Mouse (Mus musculus): ENCODE measurements around the gene Trim21. TPM values are rescaled to one million over a fixed set of nuclear protein-coding genes. Genes with fewer than 3 reads are reported as not detected.

Gene Trim21
- 3.5 and 4.1 TPM in 2 replicates for polyA plus RNA-seq (2012; rRNA removed)

DNA sequence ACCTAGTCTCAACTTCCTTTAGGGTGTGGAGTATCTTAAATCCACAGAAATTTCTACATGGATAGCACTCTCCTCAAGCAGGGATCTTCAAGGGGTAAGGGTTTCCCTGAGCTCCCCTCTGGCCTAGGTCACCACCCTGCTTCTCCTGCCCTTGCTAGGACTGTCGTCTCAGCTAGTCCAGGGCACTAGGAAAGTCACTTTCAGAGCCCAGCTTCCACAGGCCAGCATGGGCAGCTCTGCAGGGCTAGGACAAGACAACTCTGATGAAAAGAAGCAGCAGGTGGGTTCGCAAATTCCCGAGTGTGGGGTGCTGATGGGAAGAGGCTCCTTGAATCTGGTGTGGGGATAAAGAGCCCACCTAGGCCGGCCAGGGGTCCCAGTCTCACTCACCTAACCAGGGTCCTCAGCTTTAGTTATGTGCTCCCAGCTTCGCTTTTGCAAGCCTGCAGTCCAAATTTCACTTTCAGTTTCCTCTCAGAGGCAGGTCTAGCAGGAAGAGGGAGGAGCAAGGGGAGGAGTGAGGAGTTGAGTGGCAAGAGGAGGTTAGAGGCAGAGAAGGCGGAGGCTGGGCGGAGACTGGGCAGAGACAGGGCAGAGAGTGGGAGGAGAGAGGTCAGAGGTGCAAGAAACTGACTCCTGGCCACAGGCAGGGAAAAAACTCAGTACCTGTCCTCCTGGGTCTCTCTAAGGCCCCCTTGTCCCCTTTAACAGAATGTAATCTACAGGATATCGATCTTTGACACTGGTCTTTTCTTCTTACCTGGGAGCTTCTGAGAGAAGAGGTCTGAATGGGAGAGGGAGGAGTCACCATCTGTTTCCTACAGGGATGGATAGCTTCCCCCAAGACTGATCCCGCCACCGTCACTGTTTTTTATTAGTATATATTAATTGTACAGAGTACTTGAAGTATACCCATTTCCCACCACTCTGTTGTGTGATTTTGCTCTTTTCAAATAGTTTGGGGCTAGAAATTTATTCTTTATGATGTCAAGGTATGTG is at the start of gene Trim21:
Trim21 (minus strand) TSS at position 488 of the 999 bp plus-strand sequence.

DNA sequence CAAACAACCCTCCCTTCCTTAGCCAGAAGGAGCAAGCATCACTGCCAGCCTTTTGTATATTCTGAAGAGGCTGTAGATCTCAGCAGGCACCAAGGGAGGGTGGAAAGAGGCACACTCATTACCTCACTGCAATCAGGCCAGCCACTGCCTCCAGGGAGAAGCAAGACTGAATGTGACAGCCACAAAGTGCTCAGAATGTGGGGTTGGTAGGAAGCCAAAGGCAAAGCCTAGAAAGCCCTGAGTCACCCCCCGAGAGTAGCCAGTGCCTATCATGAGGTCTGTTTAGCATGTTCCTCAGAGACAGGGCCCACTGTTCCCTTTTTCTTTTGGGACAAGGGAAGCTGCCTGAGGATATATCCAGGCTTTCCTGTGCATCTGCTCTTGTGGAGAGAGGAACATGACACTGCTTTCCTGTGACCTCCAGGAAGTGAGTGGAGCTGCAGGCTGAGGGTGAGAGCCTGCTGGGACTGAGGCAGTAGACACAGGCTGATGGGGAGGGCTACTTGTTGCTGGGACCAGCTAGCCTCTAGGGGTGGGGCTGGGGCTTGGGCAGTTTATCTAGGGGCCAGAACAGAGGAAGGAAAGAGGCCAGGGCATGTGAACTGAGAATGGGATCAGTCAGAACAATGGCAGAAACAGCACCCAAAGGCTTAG is 32.2 kb upstream of the Trim21 start, which contains the start of gene Olfr552:
Olfr552 (plus strand) TSS at position 393 of the 654 bp plus-strand sequence.

DNA sequence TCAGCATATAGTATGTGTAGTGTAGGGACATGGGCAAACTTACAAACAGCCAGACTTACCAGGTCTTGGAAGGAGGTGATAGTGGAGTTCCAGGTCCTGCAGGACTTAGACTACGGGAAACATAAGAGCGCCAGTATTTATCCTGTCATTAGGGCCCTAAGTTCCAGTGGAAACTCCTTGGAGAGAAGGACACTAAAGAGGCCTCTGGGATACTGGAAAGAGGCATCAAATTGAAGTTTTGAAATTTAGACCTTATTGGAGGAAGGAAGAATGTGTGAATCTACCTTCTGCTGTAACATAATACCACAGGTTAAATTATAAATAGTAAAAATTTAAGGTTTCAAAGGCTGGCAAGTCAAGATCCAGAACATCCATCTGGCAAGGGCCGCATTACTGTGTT is 26.5 kb upstream of the Trim21 start, which contains the start of gene Olfr551:
Olfr551 (minus strand) TSS at position 101 of the 400 bp plus-strand sequence.

DNA sequence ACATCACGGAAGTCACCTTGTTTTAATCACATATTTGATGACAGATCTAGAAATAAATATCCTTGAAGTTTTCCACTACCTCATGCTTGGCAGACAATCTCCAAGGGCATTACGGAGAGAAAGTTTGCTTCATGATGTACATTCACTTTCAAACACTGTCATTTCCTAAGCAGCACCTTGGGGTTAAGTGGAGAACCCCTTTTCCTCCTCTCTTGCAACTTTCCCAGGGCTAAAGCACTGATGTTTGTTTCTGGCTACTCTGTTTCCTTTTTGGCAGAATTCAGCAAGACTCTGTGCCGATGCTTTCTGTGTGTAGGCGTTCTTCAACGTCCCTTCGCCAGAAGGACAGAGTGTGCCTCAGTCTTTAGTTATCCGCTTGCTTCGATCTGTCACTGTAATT is 5.9 kb upstream of the Trim21 start, which contains the start of gene Olfr550:
Olfr550 (plus strand) TSS at position 301 of the 400 bp plus-strand sequence.

DNA sequence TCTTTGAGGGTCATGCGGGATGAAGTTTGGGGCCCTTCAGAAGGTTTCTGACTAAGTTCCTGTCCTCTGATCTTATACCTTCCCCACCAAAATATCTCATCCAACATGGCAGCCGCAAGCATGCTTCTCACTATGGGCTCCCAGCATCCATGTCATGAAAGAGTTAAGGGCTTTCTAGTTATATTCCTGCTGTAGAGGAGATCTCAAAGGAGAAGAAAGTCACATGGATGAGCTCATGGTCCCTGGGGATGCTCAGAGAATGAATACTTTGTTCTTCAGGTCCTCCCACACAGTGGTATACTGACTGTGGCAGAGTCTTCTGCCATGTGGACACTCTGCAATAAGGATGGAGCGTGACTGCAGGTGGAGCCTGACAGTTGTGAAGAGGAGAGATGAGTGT is 15.7 kb downstream of the Trim21 start, which contains the start of gene Olfr549:
Olfr549 (plus strand) TSS at position 301 of the 400 bp plus-strand sequence.

DNA sequence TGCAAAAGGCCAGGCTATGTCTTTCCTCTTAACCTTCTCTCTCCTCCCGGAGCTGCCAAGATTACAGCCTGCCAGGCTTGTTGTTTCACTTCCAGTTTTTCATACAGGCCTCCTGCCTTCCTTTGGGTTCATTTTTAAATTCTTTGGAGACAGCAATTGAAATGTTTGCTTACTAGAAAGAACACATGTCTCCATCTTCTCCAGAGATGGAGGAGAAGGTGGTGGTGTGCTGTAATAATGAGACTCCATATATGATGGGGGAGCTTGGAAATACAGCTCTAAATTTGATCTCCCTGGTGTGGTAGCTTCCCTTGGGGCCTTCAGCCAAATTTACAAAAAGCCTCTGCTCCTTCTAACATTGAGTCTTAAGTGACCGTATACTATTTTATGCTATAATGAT is 24.7 kb downstream of the Trim21 start, which contains the start of gene Olfr548-ps1:
Olfr548-ps1 (plus strand) TSS at position 301 of the 400 bp plus-strand sequence.

DNA sequence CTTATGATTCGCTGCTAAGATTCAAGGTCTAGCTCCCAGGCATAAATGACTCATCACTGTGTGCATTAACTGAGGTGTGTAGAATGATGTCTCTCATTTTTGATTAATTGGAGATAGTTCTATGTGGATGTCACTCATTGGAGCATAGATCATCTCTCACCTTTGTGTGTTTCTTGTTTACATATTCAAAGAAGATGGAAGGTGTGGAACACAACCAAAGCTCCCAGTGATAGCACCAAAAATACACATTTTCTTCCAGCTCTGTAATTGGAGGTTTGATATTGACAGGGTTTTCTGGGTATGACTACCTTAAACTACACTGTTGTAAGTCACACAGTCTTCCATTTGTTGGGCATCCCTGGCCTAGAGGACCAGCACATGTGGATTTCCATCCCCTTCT is 30.8 kb downstream of the Trim21 start, which contains the start of gene Olfr547:
Olfr547 (plus strand) TSS at position 301 of the 400 bp plus-strand sequence.

Other genes with a start within 250 kb of the Trim21 start
- gene Rrm1, start 123.8 kb downstream of the Trim21 start, polyA plus RNA-seq (2012; rRNA removed) = 127 and 130 TPM in 2 replicates
- not detected in 2 replicates for gene Olfr543, start 83.8 kb downstream of the Trim21 start, polyA plus RNA-seq (2012; rRNA removed)
- not detected in 2 replicates for gene Olfr544, start 77.2 kb downstream of the Trim21 start, polyA plus RNA-seq (2012; rRNA removed)
- not detected in 2 replicates for gene Olfr545, start 65.9 kb downstream of the Trim21 start, polyA plus RNA-seq (2012; rRNA removed)
- not detected in 2 replicates for gene Olfr547, start 30.7 kb downstream of the Trim21 start, polyA plus RNA-seq (2012; rRNA removed)
- gene Olfr548-ps1, start 24.6 kb downstream of the Trim21 start, polyA plus RNA-seq (2012; rRNA removed) = not detected in 2 replicates
- gene Olfr549, start 15.6 kb downstream of the Trim21 start, polyA plus RNA-seq (2012; rRNA removed) = not detected in 2 replicates
- gene Olfr550, start 6.0 kb upstream of the Trim21 start, polyA plus RNA-seq (2012; rRNA removed) = not detected in 2 replicates
- not detected in 2 replicates for gene Olfr551, start 26.4 kb upstream of the Trim21 start, polyA plus RNA-seq (2012; rRNA removed)
- not detected in 2 replicates for gene Olfr552, start 32.3 kb upstream of the Trim21 start, polyA plus RNA-seq (2012; rRNA removed)
- not detected in 2 replicates for gene Olfr553, start 52.7 kb upstream of the Trim21 start, polyA plus RNA-seq (2012; rRNA removed)
- not detected in 2 replicates for gene Olfr554, start 72.9 kb upstream of the Trim21 start, polyA plus RNA-seq (2012; rRNA removed)
- gene Olfr555, start 93.3 kb upstream of the Trim21 start, polyA plus RNA-seq (2012; rRNA removed) = not detected in 2 replicates
- not detected in 2 replicates for gene Olfr556, start 99.4 kb upstream of the Trim21 start, polyA plus RNA-seq (2012; rRNA removed)
- gene Trim68, start 121.8 kb upstream of the Trim21 start, polyA plus RNA-seq (2012; rRNA removed) = 2.0 and 2.5 TPM in 2 replicates
- gene Olfr557, start 130.4 kb upstream of the Trim21 start, polyA plus RNA-seq (2012; rRNA removed) = not detected in 2 replicates
- not detected in 2 replicates for gene Olfr558, start 136.7 kb upstream of the Trim21 start, polyA plus RNA-seq (2012; rRNA removed)
- gene Olfr33, start 153.6 kb upstream of the Trim21 start, polyA plus RNA-seq (2012; rRNA removed) = not detected in 2 replicates
- gene Olfr559, start 162.0 kb upstream of the Trim21 start, polyA plus RNA-seq (2012; rRNA removed) = not detected in 2 replicates
- not detected in 2 replicates for gene Olfr560, start 193.9 kb upstream of the Trim21 start, polyA plus RNA-seq (2012; rRNA removed)
- gene Olfr78, start 194.0 kb upstream of the Trim21 start, polyA plus RNA-seq (2012; rRNA removed) = 0.01 and 0.15 TPM in 2 replicates
- 0.05 TPM in 1 of 2 replicates, not detected in the other for gene Olfr561, start 205.7 kb upstream of the Trim21 start, polyA plus RNA-seq (2012; rRNA removed)
- not detected in 2 replicates for gene Olfr564, start 238.0 kb upstream of the Trim21 start, polyA plus RNA-seq (2012; rRNA removed)